Mouse (Mus musculus): Measurements from ENCODE around the gene Gm20843.
"Not testable (repeated sequence)": the region's sequence is repeated elsewhere in the genome, so short reads cannot be mapped to it uniquely, and the experiment has no call there.

Gene Gm20843

DNA sequence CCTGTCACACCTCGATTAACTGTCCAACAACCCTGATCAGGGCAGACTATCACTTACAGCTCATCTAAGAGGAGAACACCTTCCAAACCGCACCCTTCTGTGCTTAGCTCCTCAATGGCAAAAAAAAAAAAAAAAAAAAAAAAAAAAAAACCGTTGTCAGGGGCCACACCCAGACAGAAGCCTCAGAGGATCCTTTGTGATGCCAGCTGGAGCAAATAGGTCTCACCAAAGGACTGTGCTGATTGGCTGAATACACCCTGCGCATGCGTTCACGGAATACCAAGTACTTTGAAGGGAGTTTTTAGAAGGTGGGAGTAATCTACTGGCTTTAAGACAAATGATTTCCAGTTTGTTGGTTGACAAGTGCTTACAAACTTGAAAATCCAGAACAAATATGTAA, at the start of gene Gm20843:
Gene Gm20843, minus strand, starts transcription at position 101 of the 400 bp plus-strand sequence.
- DNase-seq (ENCODE audit: low read depth, low spot score): not testable (repeated sequence)
